19 mouse cellular contexts compared by ENCODE assay signal in genomic region chr11:115229021-115229930, GRCm38 (mm10). TPM values are rescaled to one million over a fixed set of nuclear protein-coding genes. Genes with fewer than 3 reads are reported as not detected.
DNase-seq lines count a peak whose midpoint lies in the region; ATAC-seq and TF ChIP-seq lines count a peak whose summit lies in the region.
"Had no signal": no experiment of that assay in that cellular context is flagged by ENCODE, and none has a peak within 500 bp of the region (broad histone marks: within the 10 kb centered on the region; RNA-seq: fewer than 3 reads in every experiment).

No protein-coding gene starts in this region.

- H3K4me3 ChIP-seq in layer of hippocampus, adult 2 months, result no peak overlapping the region
- H3K4me3 ChIP-seq in embryonic facial prominence, embryonic 10.5 days, result no peak overlapping the region
- H3K4me3 ChIP-seq in heart, embryonic 13.5 days, result no peak overlapping the region
- H3K4me3 ChIP-seq: embryonic facial prominence, embryonic 15.5 days; liver, embryonic 12.5 days; stomach, embryonic 15.5 days had no signal

- peaks cover 4% of the 10 kb centered on the region; the same call in 1 of the 2 replicates for H3K36me3 ChIP-seq in embryonic facial prominence, embryonic 10.5 days (replicated peaks)
- H3K36me3 ChIP-seq in heart, embryonic 13.5 days, result no peaks in the 10 kb centered on the region
- H3K36me3 ChIP-seq: embryonic facial prominence, embryonic 15.5 days; liver, embryonic 12.5 days; stomach, embryonic 15.5 days had no signal

- no peak for DNase-seq in layer of hippocampus, adult 2 months (ENCODE audit: low spot score in 2 of 2)
- DNase-seq in layer of hippocampus, postnatal 36 days, result no peak
- DNase-seq in embryonic facial prominence, embryonic 10.5 days (ENCODE audit: low spot score), result no peak
- DNase-seq in skeletal muscle tissue, adult 2 months (ENCODE audit: low read depth, low spot score), result peak; percentile 88
- no peak for DNase-seq in urinary bladder, postnatal 4 days (ENCODE audit: low spot score in 2 of 2)
- DNase-seq in frontal cortex, adult 2 months (ENCODE audit: extremely low spot score in 1 of 2, low spot score in 1 of 2), result no peak
- DNase-seq: cerebellum, adult 18-20 months; left cerebral cortex, postnatal 4 days; right cerebral cortex, postnatal 25 days; thymus, postnatal 14 days had no signal

- peak overlapping the region; percentile 53 for H3K27ac ChIP-seq in layer of hippocampus, adult 2 months
- peak overlapping the region; percentile 24; the same call in 1 of the 2 replicates for H3K27ac ChIP-seq in embryonic facial prominence, embryonic 10.5 days (replicated peaks)
- no peak overlapping the region; the same call in 1 of the 2 replicates for H3K27ac ChIP-seq in heart, embryonic 13.5 days (replicated peaks)
- H3K27ac ChIP-seq: embryonic facial prominence, embryonic 15.5 days; liver, embryonic 12.5 days; stomach, embryonic 15.5 days had no signal

- 44% methylated on average over 15 of the region's 15 CpGs for WGBS in embryonic facial prominence, embryonic 10.5 days
- 43% methylated on average over 15 of the region's 15 CpGs for WGBS in heart, embryonic 13.5 days

- no peak for TF ChIP-seq CTCF in layer of hippocampus, adult 2 months (conservative IDR thresholded peaks at IDR 0.05)

- H3K4me1 ChIP-seq in embryonic facial prominence, embryonic 10.5 days, result peaks cover 95% of the 10 kb centered on the region
- H3K4me1 ChIP-seq in heart, embryonic 13.5 days, result peaks cover 76% of the 10 kb centered on the region

- H3K9me3 ChIP-seq in embryonic facial prominence, embryonic 10.5 days, result no peaks in the 10 kb centered on the region
- H3K9me3 ChIP-seq in heart, embryonic 13.5 days, result no peaks in the 10 kb centered on the region
- H3K9me3 ChIP-seq: embryonic facial prominence, embryonic 15.5 days; liver, embryonic 12.5 days; stomach, embryonic 15.5 days had no signal

- H3K9ac ChIP-seq in heart, embryonic 13.5 days, result peak overlapping the region; percentile 34; the same call in 1 of the 2 replicates
- H3K9ac ChIP-seq: embryonic facial prominence, embryonic 15.5 days; liver, embryonic 12.5 days; stomach, embryonic 15.5 days had no signal

- ATAC-seq in heart, embryonic 13.5 days (ENCODE audit: extremely low read depth, insufficient number of reproducible peaks, low FRiP score, low TSS enrichment), result peak; percentile 26; the same call in 1 of the 2 replicates
- ATAC-seq: forebrain, embryonic 14.5 days; liver, embryonic 12.5 days had no signal

- no peak overlapping the region for H3K4me2 ChIP-seq in heart, embryonic 13.5 days
- H3K4me2 ChIP-seq: embryonic facial prominence, embryonic 15.5 days; liver, embryonic 12.5 days; stomach, embryonic 15.5 days had no signal

- peaks cover 75% of the 10 kb centered on the region for H3K27me3 ChIP-seq in embryonic facial prominence, embryonic 10.5 days (replicated peaks; ENCODE audit: low read depth, poor library complexity, severe bottlenecking)
- H3K27me3 ChIP-seq in heart, embryonic 13.5 days (replicated peaks), result peaks cover 40% of the 10 kb centered on the region

RNA-seq across cellular contexts. Expression of gene Grin2c, which starts 37.8 kb away (rescaled TPM):
- 10 to 100 TPM; 47.4 to 47.5 TPM for total RNA-seq in layer of hippocampus, adult 2 months (2021)
- total RNA-seq in layer of hippocampus, postnatal 36 days (2021), result 10 to 100 TPM; 43.5 to 50.9 TPM
- polyA plus RNA-seq in embryonic facial prominence, embryonic 10.5 days (2016; fragmentation: Nextera tagmentation; extraction: Ambion mirVana), result 0.06 and 0.07 TPM in 2 replicates
- polyA plus RNA-seq in heart, embryonic 13.5 days (2015; fragmentation: Nextera tagmentation; extraction: Ambion mirVana), result 0.04 TPM in 1 of 2 replicates, not detected in the other
- polyA plus RNA-seq in frontal cortex, adult 2 months (2012; rRNA removed), result 55.1 and 55.6 TPM in 2 replicates
- total RNA-seq: common myeloid progenitor, adult 5-6 weeks; megakaryocyte-erythroid progenitor cell, adult 5-6 weeks had no signal
- polyA plus RNA-seq: embryonic facial prominence, embryonic 15.5 days; gonadal fat pad, adult 2 months; kidney, embryonic 14.5 days had no signal

RNA-seq across cellular contexts. Expression of gene Nat9, which starts 41.6 kb away (rescaled TPM):
- 10 to 100 TPM; 20.5 to 20.6 TPM for total RNA-seq in layer of hippocampus, adult 2 months (2021)
- 10 to 100 TPM; 21.7 to 24.1 TPM for total RNA-seq in layer of hippocampus, postnatal 36 days (2021)
- polyA plus RNA-seq in embryonic facial prominence, embryonic 10.5 days (2016; fragmentation: Nextera tagmentation; extraction: Ambion mirVana), result 18.2 and 18.4 TPM in 2 replicates
- 13.8 and 19.0 TPM in 2 replicates for polyA plus RNA-seq in heart, embryonic 13.5 days (2015; fragmentation: Nextera tagmentation; extraction: Ambion mirVana)
- polyA plus RNA-seq in frontal cortex, adult 2 months (2012; rRNA removed), result 36.2 and 36.9 TPM in 2 replicates

RNA-seq across cellular contexts. Expression of gene Tmem104, which starts 42.0 kb away (rescaled TPM):
- 10 to 100 TPM; 18.1 to 20.1 TPM for total RNA-seq in layer of hippocampus, adult 2 months (2021)
- total RNA-seq in layer of hippocampus, postnatal 36 days (2021), result 10 to 100 TPM; 16.7 to 19.1 TPM
- 10.1 and 10.3 TPM in 2 replicates for polyA plus RNA-seq in embryonic facial prominence, embryonic 10.5 days (2016; fragmentation: Nextera tagmentation; extraction: Ambion mirVana)
- polyA plus RNA-seq in heart, embryonic 13.5 days (2015; fragmentation: Nextera tagmentation; extraction: Ambion mirVana), result 7.1 and 7.7 TPM in 2 replicates
- polyA plus RNA-seq in frontal cortex, adult 2 months (2012; rRNA removed), result 10.2 and 10.4 TPM in 2 replicates

RNA-seq across cellular contexts. Expression of gene Fdxr, which starts 47.6 kb away (rescaled TPM):
- 10 to 100 TPM; 22.4 to 22.5 TPM for total RNA-seq in layer of hippocampus, adult 2 months (2021)
- total RNA-seq in layer of hippocampus, postnatal 36 days (2021), result 10 to 100 TPM; 20.9 to 24.2 TPM
- 17.6 and 18.1 TPM in 2 replicates for polyA plus RNA-seq in embryonic facial prominence, embryonic 10.5 days (2016; fragmentation: Nextera tagmentation; extraction: Ambion mirVana)
- polyA plus RNA-seq in heart, embryonic 13.5 days (2015; fragmentation: Nextera tagmentation; extraction: Ambion mirVana), result 9.5 and 11.7 TPM in 2 replicates
- polyA plus RNA-seq in frontal cortex, adult 2 months (2012; rRNA removed), result 33.1 and 34.4 TPM in 2 replicates

Comparison
In these comparisons a context has a peak if more than half of its experiments do, and no peak if none do; other contexts are left out.
1. RNA of gene Grin2c, which starts 37.8 kb away (polyA plus RNA-seq): 55.1 to 55.6 TPM in frontal cortex, adult 2 months; 0.06 to 0.07 TPM in embryonic facial prominence, embryonic 10.5 days and 0.04 TPM in heart, embryonic 13.5 days; every median in the first group is over 10 times any median in the second.